Mouse (Mus musculus) G1E-ER4 (cell line): ENCODE data around the gene Mrps11. TPM values are rescaled to one million over a fixed set of nuclear protein-coding genes. Genes with fewer than 3 reads are reported as not detected.

Experiments used
- GATA1 ChIP-seq: IDR thresholded peaks from one replicate; pipeline ENCODE4 v1.8.0; 2012; ENCODE audit warnings: low read length, inconsistent platforms
- polyA plus RNA-seq: library from polyadenylated mRNA; stranded (reverse); fragments of >175 nt; gene quantifications from 2 replicates; pipeline ENCODE4 v1.2.3, GENCODE M21; 2012

Gene Mrps11
- polyA plus RNA-seq, 1 experiment, result 105 TPM

GRCm38 (mm10) chr7:78778741-78779140, 4.2 kb upstream of the Mrps11 start:
- TF ChIP-seq GATA1, result no peak

- TF ChIP-seq GATA1, result no peak
Measured at GRCm38 (mm10) chr7:78785906-78786305, 3.0 kb downstream of the Mrps11 start.

- no peak for TF ChIP-seq GATA1
Measured at GRCm38 (mm10) chr7:78787793-78788380, 5.0 kb downstream of the Mrps11 start.

- TF ChIP-seq GATA1, result no peak
Measured at GRCm38 (mm10) chr7:78791359-78792222, 8.7 kb downstream of the Mrps11 start.

- no peak for TF ChIP-seq GATA1
Measured at GRCm38 (mm10) chr7:78793895-78794570, 11.1 kb downstream of the Mrps11 start.

GRCm38 (mm10) chr7:78794571-78795092, 11.7 kb downstream of the Mrps11 start:
- no peak for TF ChIP-seq GATA1

GRCm38 (mm10) chr7:78796624-78797023, 13.7 kb downstream of the Mrps11 start:
- no peak for TF ChIP-seq GATA1

GRCm38 (mm10) chr7:78797843-78798455, 15.0 kb downstream of the Mrps11 start:
- TF ChIP-seq GATA1, result no peak

GRCm38 (mm10) chr7:78799730-78800496, 17.0 kb downstream of the Mrps11 start:
- TF ChIP-seq GATA1, result peak; percentile 67

- TF ChIP-seq GATA1, result no peak
Measured at GRCm38 (mm10) chr7:78803841-78804240, 20.9 kb downstream of the Mrps11 start.

GRCm38 (mm10) chr7:78807192-78807591, 24.3 kb downstream of the Mrps11 start:
- TF ChIP-seq GATA1, result no peak

- no peak for TF ChIP-seq GATA1
Measured at GRCm38 (mm10) chr7:78813791-78814190, 30.9 kb downstream of the Mrps11 start.

GRCm38 (mm10) chr7:78814766-78815165, 31.8 kb downstream of the Mrps11 start:
- TF ChIP-seq GATA1, result no peak

- peak; percentile 88 for TF ChIP-seq GATA1
Measured at GRCm38 (mm10) chr7:78818336-78818735, 35.4 kb downstream of the Mrps11 start.
